Mouse (Mus musculus) hindbrain, postnatal 0 days (tissue): ENCODE measurements around the gene Ifi208. TPM values are rescaled to one million over a fixed set of nuclear protein-coding genes. Genes with fewer than 3 reads are reported as not detected.
"Not testable (repeated sequence)": the region's sequence is repeated elsewhere in the genome, so short reads cannot be mapped to it uniquely, and the experiment has no call there.

ENCODE experiments used
- ATAC-seq: fragments of 200-750 bp; cut with Nextera tagmentation; 2 replicates; pipeline ENCODE4 v1.8.0; 2017; ENCODE audit warnings: mild to moderate bottlenecking, moderate TSS enrichment, moderate library complexity
- DNase-seq: peaks from one replicate; pipeline ENCODE4 v3.0.0-alpha.2; 2015; ENCODE audit warnings: low spot score
- H3K27ac ChIP-seq: fragments of 300-500 bp; sonication (generic); 2 replicates; pipeline ENCODE4 v1.5.1; 2014; ENCODE audit warnings: mild to moderate bottlenecking
- H3K27me3 ChIP-seq: fragments of 300-500 bp; sonication (generic); 2 replicates; pipeline ENCODE4 v1.6.1; 2014; ENCODE audit warnings: low read length, mixed read lengths; ENCODE audit not compliant: insufficient read depth
- H3K36me3 ChIP-seq: fragments of 300-500 bp; sonication (generic); 2 replicates; pipeline ENCODE4 v1.6.1; 2014; ENCODE audit warnings: low read length, mixed read lengths; ENCODE audit not compliant: insufficient read depth
- H3K4me1 ChIP-seq: fragments of 300-500 bp; sonication (generic); 2 replicates; pipeline ENCODE4 v1.6.1; 2014; ENCODE audit warnings: antibody characterized with exemption, low read length, mixed read lengths; ENCODE audit not compliant: insufficient read depth
- H3K4me2 ChIP-seq: fragments of 300-500 bp; sonication (generic); 2 replicates; pipeline ENCODE4 v1.6.1; 2014; ENCODE audit warnings: low read depth, mild to moderate bottlenecking, low read length, moderate library complexity, mixed read lengths
- H3K4me3 ChIP-seq: fragments of 300-500 bp; sonication (generic); 2 replicates; pipeline ENCODE4 v1.5.1; 2014; ENCODE audit warnings: low read length
- H3K9ac ChIP-seq: fragments of 300-500 bp; sonication (generic); replicated peaks from 2 replicates; pipeline ENCODE4 v1.6.1; 2014; ENCODE audit warnings: mild to moderate bottlenecking, low read length, moderate library complexity, mixed read lengths
- H3K9me3 ChIP-seq: fragments of 300-500 bp; sonication (generic); 2 replicates; pipeline ENCODE4 v1.6.1; 2016; ENCODE audit warnings: low read length, mixed read lengths
- CTCF ChIP-seq: IDR thresholded peaks from 2 replicates; pipeline ENCODE4 v1.5.1; 2016; ENCODE audit warnings: antibody characterized with exemption, control low read depth, low read depth
- WGBS: fragments of 180-500 bp; shearing (Covaris S2); extraction: QIAGEN DNeasy Blood & Tissue Kit; methylation state at CpG from one replicate; pipeline ENCODE4 v1.1.7; 2014; 5-methylcytosine and 5-hydroxymethylcytosine counted together
- polyA plus RNA-seq: library from polyadenylated mRNA; unstranded; fragments of >200 nt; fragmentation: Nextera tagmentation; extraction: Ambion mirVana; gene quantifications from 2 replicates; pipeline ENCODE4 v1.2.1, GENCODE M21; 2015
- total RNA-seq: library from RNA; depleted of rRNA; stranded (reverse); fragments of >200 nt; gene quantifications from 2 replicates; pipeline ENCODE4 v1.2.3, GENCODE M21; 2014; rRNA removed

The Ifi208 gene
- total RNA-seq (0.10 TPM in 1 of 2 replicates, not detected in the other), polyA plus RNA-seq (not detected in 2 replicates)

DNA sequence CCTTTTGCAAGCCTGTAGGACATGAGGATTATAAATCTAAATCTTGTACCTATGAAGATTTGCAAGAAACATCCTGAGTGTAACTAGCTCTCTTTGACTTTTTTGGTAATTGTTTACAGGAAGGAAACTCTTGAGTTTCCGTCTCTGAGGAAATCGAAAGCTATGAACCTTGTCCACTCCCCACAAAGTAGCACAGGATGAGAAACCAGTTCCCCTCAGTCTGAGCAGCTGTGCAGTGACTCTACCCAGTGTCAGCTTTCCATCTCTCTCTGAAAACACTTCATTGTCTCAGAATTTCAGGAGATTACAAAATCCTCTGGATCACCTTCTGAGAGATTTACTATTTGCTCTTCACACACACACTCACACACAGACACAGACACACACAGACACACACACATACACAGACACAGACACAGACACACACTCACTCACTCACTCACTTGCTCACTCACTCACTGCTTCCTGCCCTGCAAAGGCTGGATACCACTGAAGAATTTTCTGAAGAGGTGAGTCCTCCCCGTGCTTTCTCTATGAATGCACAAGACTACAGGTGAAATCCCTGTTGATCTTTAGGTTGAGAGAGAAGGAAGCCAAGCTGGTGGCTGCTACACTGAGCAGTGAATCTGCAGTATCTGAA, at the start of gene Ifi208:
Ifi208 (plus strand) TSS at position 218 of the 640 bp plus-strand sequence.
- 56% methylated on average over 3 of the region's 3 CpGs for WGBS
- not testable (repeated sequence) for H3K9me3 ChIP-seq, H3K4me2 ChIP-seq, H3K4me3 ChIP-seq, H3K27ac ChIP-seq, H3K4me1 ChIP-seq, H3K27me3 ChIP-seq, H3K9ac ChIP-seq, ATAC-seq, DNase-seq, H3K36me3 ChIP-seq

- H3K4me3 ChIP-seq = no peak overlapping the region
- H3K36me3 ChIP-seq = no peaks in the 10 kb centered on the region
- H3K27ac ChIP-seq = no peak overlapping the region
- TF ChIP-seq CTCF = no peak
- H3K9ac ChIP-seq = no peak overlapping the region
- WGBS = 93% methylated on average over 2 of the region's 2 CpGs
- no peaks in the 10 kb centered on the region for H3K9me3 ChIP-seq
- H3K4me1 ChIP-seq = no peaks in the 10 kb centered on the region
- no peak for ATAC-seq
- DNase-seq = no peak
- no peak overlapping the region for H3K4me2 ChIP-seq
- H3K27me3 ChIP-seq = no peaks in the 10 kb centered on the region
Observed at GRCm38 (mm10) chr1:173624052-173624451, 49.4 kb upstream of the Ifi208 start.

- ATAC-seq (no peak), DNase-seq (no peak)
- 80% methylated on average over 2 of the region's 2 CpGs for WGBS
- no peak overlapping the region for H3K4me3 ChIP-seq
- no peak for TF ChIP-seq CTCF
- no peaks in the 10 kb centered on the region for H3K4me1 ChIP-seq
- H3K9me3 ChIP-seq = no peaks in the 10 kb centered on the region
- no peaks in the 10 kb centered on the region for H3K36me3 ChIP-seq
- no peak overlapping the region for H3K9ac ChIP-seq
- no peak overlapping the region for H3K4me2 ChIP-seq
- no peak overlapping the region for H3K27ac ChIP-seq
- H3K27me3 ChIP-seq = no peaks in the 10 kb centered on the region
Observed at GRCm38 (mm10) chr1:173626686-173627085, 46.8 kb upstream of the Ifi208 start.

- DNase-seq, H3K4me3 ChIP-seq, H3K27ac ChIP-seq, H3K9ac ChIP-seq, H3K36me3 ChIP-seq, ATAC-seq, H3K9me3 ChIP-seq, H3K4me2 ChIP-seq, H3K4me1 ChIP-seq, H3K27me3 ChIP-seq: not testable (repeated sequence)
- 77% methylated on average over 2 of the region's 2 CpGs for WGBS
Observed at GRCm38 (mm10) chr1:173630622-173631021, 42.9 kb upstream of the Ifi208 start, which contains the start of gene Ifi209. TSS of gene Ifi209 (plus strand) at chr1:173630917.

DNA sequence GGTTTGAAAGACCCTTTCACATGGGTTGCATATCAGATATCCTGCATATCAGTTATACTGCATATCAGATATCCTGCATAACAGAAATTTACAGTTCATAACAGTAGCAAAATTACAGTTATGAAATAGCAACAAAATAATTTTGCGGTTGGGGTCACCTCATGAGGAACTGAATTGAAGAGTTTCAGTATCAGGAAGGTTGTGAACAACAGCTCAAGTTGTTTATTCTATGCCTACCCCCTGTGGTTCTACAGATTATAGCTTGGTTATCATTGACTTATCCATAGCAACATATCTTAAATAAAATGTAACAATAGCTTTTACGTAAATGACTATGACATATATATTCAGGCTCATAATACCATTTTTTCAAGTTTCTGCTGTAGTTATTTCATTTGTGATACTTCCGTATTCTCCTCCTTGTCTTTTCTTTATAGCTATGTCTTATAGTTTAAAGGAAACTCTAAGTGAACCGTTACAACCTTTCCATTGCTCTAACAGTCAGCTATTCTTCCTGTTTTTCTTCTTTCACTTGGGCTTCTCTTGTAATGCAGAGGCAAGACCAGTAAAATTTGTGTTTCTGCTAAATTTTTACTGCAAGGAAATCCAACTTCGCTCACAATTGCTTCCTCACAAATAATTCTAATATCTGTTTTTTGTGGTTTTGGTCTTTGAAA, 39.4 kb upstream of the Ifi208 start:
- WGBS = 85% methylated on average over 5 of the region's 5 CpGs
- Histone ChIP-seq H3K27ac (no peak overlapping the region), H3K9me3 (no peaks in the 10 kb centered on the region), H3K4me3 (no peak overlapping the region), H3K36me3 (no peaks in the 10 kb centered on the region), H3K9ac (no peak overlapping the region), H3K4me1 (no peaks in the 10 kb centered on the region), H3K27me3 (no peaks in the 10 kb centered on the region), H3K4me2 (no peak overlapping the region)
- ATAC-seq (no peak), DNase-seq (no peak)
- no peak for TF ChIP-seq CTCF

GRCm38 (mm10) chr1:173645393-173645792, 28.1 kb upstream of the Ifi208 start:
- Histone ChIP-seq H3K4me3 (no peak overlapping the region), H3K27me3 (no peaks in the 10 kb centered on the region), H3K4me1 (no peaks in the 10 kb centered on the region), H3K36me3 (no peaks in the 10 kb centered on the region), H3K9me3 (no peaks in the 10 kb centered on the region), H3K9ac (no peak overlapping the region), H3K4me2 (no peak overlapping the region), H3K27ac (no peak overlapping the region)
- no peak for ATAC-seq
- 91% methylated on average over 2 of the region's 2 CpGs for WGBS
- DNase-seq = no peak
- no peak for TF ChIP-seq CTCF

DNA sequence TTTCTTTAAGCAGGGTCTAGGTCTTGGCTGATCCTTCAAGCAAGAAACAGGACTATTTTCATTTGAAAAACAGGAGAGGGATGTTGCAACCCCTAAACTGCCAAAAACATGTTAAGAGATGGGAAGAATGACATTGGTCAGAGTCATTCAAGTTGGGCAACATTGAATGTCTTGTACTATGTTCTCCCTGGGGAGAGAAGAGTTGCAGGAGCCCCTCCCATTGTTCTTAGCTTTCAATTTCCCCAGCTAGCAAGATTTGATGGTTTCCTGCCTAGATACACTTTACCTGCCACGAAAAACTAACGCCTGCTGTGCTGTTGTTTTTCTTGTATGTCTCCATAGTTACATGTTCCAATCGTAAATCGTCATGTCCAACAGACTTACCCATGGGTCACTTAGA, 15.5 kb upstream of the Ifi208 start:
- DNase-seq = no peak
- H3K36me3 ChIP-seq = no peaks in the 10 kb centered on the region
- H3K4me2 ChIP-seq = no peak overlapping the region
- H3K27ac ChIP-seq = no peak overlapping the region
- ATAC-seq = no peak
- H3K9me3 ChIP-seq = no peaks in the 10 kb centered on the region
- no peak overlapping the region for H3K4me3 ChIP-seq
- WGBS = 74% methylated on average over 4 of the region's 4 CpGs
- no peaks in the 10 kb centered on the region for H3K4me1 ChIP-seq
- no peak for TF ChIP-seq CTCF
- no peaks in the 10 kb centered on the region for H3K27me3 ChIP-seq
- no peak overlapping the region for H3K9ac ChIP-seq

DNA sequence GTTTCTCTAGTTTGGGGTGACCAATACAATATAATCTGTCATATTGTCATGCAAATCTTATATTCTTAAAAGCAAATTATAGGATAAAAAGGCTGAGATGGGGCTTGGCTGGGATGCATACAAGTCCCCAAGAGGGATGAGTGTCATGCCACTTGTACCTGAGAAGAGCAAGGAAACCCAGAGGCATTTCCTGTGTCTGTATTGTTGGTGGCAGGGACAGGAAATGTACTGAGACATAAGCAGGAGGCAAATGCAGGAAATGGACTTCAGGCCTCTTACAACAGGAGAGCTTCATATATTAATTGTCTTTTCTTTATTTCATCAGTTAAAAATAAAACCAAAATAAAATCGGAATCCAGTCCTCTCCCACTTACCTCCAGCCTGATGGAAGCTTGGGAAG, 5.1 kb downstream of the Ifi208 start:
- H3K4me2 ChIP-seq, H3K9ac ChIP-seq, H3K27me3 ChIP-seq, DNase-seq, H3K9me3 ChIP-seq, H3K27ac ChIP-seq, H3K4me1 ChIP-seq, H3K4me3 ChIP-seq, H3K36me3 ChIP-seq, ATAC-seq: not testable (repeated sequence)
- WGBS = 87% methylated on average over 1 of the region's 1 CpGs
